Mouse (Mus musculus) stomach, embryonic 14.5 days (tissue): ENCODE data around the gene Cfap100. TPM values are rescaled to one million over a fixed set of nuclear protein-coding genes. Genes with fewer than 3 reads are reported as not detected.

Source experiments
- ATAC-seq: fragments of 200-750 bp; cut with Nextera tagmentation; 2 replicates; pipeline ENCODE4 v1.8.0; 2017; ENCODE audit warnings: low read depth, moderate TSS enrichment; ENCODE audit not compliant: insufficient number of reproducible peaks, insufficient read depth, low FRiP score
- H3K27ac ChIP-seq: fragments of 300-500 bp; sonication (generic); 2 replicates; pipeline ENCODE4 v1.5.1; 2014; ENCODE audit warnings: mild to moderate bottlenecking, low read length, moderate library complexity, mixed read lengths
- H3K27me3 ChIP-seq: fragments of 300-500 bp; sonication (generic); 2 replicates; pipeline ENCODE4 v1.6.1; 2014; ENCODE audit warnings: low read length, control low read depth, mixed read lengths; ENCODE audit not compliant: control insufficient read depth, insufficient read depth
- H3K36me3 ChIP-seq: fragments of 300-500 bp; sonication (generic); 2 replicates; pipeline ENCODE4 v1.6.1; 2014; ENCODE audit warnings: mild to moderate bottlenecking, control low read depth, low read length, moderate library complexity, mixed read lengths; ENCODE audit not compliant: control insufficient read depth, insufficient read depth
- H3K4me1 ChIP-seq: fragments of 300-500 bp; sonication (generic); 2 replicates; pipeline ENCODE4 v1.6.1; 2014; ENCODE audit warnings: low read length, control low read depth, mixed read lengths; ENCODE audit not compliant: control insufficient read depth, insufficient read depth
- H3K4me2 ChIP-seq: fragments of 300-500 bp; sonication (generic); replicated peaks from 2 replicates; pipeline ENCODE4 v1.6.1; 2014; ENCODE audit warnings: low read depth, low read length, control low read depth
- H3K4me3 ChIP-seq: fragments of 300-500 bp; sonication (generic); 2 replicates; pipeline ENCODE4 v1.5.1; 2014; ENCODE audit warnings: low read depth, low read length, control low read depth
- H3K9ac ChIP-seq: fragments of 300-500 bp; sonication (generic); replicated peaks from 2 replicates; pipeline ENCODE4 v1.6.1; 2014; ENCODE audit warnings: low read depth, mild to moderate bottlenecking, control low read depth, low read length, moderate library complexity, mixed read lengths
- H3K9me3 ChIP-seq: fragments of 300-500 bp; sonication (generic); 2 replicates; pipeline ENCODE4 v1.6.1; 2016; ENCODE audit warnings: low read depth, low read length, control low read depth; ENCODE audit not compliant: control insufficient read depth
- WGBS: fragments of 180-500 bp; shearing (Covaris S2); extraction: QIAGEN DNeasy Blood & Tissue Kit; methylation state at CpG from one replicate; pipeline ENCODE4 v1.1.7; 2014; 5-methylcytosine and 5-hydroxymethylcytosine counted together
- polyA plus RNA-seq: library from polyadenylated mRNA; unstranded; fragments of >200 nt; fragmentation: Nextera tagmentation; extraction: Ambion mirVana; gene quantifications from 2 replicates; pipeline ENCODE4 v1.2.1, GENCODE M21; 2014

Cfap100 gene
- polyA plus RNA-seq, 1 experiment from 2014 or later, result 0.61 TPM

- H3K27ac ChIP-seq, result no peak overlapping the region
- H3K9me3 ChIP-seq, result no peaks in the 10 kb centered on the region
- no peak overlapping the region for H3K4me2 ChIP-seq
- no peaks in the 10 kb centered on the region for H3K4me1 ChIP-seq
- 44% methylated on average over 3 of the region's 3 CpGs for WGBS
- H3K9ac ChIP-seq, result no peak overlapping the region
- H3K27me3 ChIP-seq, result no peaks in the 10 kb centered on the region
- peaks cover 4% of the 10 kb centered on the region; the same call in 1 of the 2 replicates for H3K36me3 ChIP-seq
- no peak for ATAC-seq
- H3K4me3 ChIP-seq, result no peak overlapping the region
Observed at GRCm38 (mm10) chr6:90393948-90394347, 34.6 kb downstream of the Cfap100 start.

GRCm38 (mm10) chr6:90390629-90391028 lies 38.0 kb downstream of the Cfap100 start:
- H3K4me1 ChIP-seq, result no peaks in the 10 kb centered on the region
- 90% methylated on average over 4 of the region's 4 CpGs for WGBS
- H3K9me3 ChIP-seq, result no peaks in the 10 kb centered on the region
- H3K9ac ChIP-seq, result no peak overlapping the region
- no peak overlapping the region for H3K27ac ChIP-seq
- H3K36me3 ChIP-seq, result peaks cover 16% of the 10 kb centered on the region
- no peaks in the 10 kb centered on the region for H3K27me3 ChIP-seq
- no peak overlapping the region for H3K4me2 ChIP-seq
- no peak for ATAC-seq
- H3K4me3 ChIP-seq, result no peak overlapping the region

GRCm38 (mm10) chr6:90381465-90381864 lies 47.1 kb downstream of the Cfap100 start:
- 94% methylated on average over 2 of the region's 2 CpGs for WGBS

GRCm38 (mm10) chr6:90377708-90378107 lies 50.9 kb downstream of the Cfap100 start:
- Histone ChIP-seq H3K9ac (no peak overlapping the region), H3K9me3 (no peaks in the 10 kb centered on the region), H3K4me3 (no peak overlapping the region), H3K27ac (no peak overlapping the region), H3K4me2 (no peak overlapping the region), H3K4me1 (no peaks in the 10 kb centered on the region), H3K36me3 (peaks cover 71% of the 10 kb centered on the region), H3K27me3 (no peaks in the 10 kb centered on the region)
- no peak for ATAC-seq
- 96% methylated on average over 2 of the region's 2 CpGs for WGBS

More at GRCm38 (mm10) chr6:90381465-90381864, 47.1 kb downstream of the Cfap100 start:
- H3K4me3 ChIP-seq, result no peak overlapping the region
- H3K36me3 ChIP-seq, result peaks cover 56% of the 10 kb centered on the region
- H3K4me1 ChIP-seq, result no peaks in the 10 kb centered on the region
- H3K9ac ChIP-seq, result no peak overlapping the region
- no peak overlapping the region for H3K4me2 ChIP-seq
- no peaks in the 10 kb centered on the region for H3K27me3 ChIP-seq
- H3K9me3 ChIP-seq, result no peaks in the 10 kb centered on the region
- H3K27ac ChIP-seq, result no peak overlapping the region
- ATAC-seq, result no peak

- no peak overlapping the region for H3K27ac ChIP-seq
Observed at GRCm38 (mm10) chr6:90374647-90375046, 54.0 kb downstream of the Cfap100 start.

GRCm38 (mm10) chr6:90369725-90370553 lies 58.7 kb downstream of the Cfap100 start:
- Histone ChIP-seq H3K4me1 (peaks cover 22% of the 10 kb centered on the region), H3K27ac (peak overlapping the region; percentile 50; the same call in 1 of the 2 replicates), H3K9me3 (no peaks in the 10 kb centered on the region), H3K4me3 (peak overlapping the region; percentile 81), H3K9ac (peak overlapping the region; percentile 67), H3K27me3 (no peaks in the 10 kb centered on the region), H3K36me3 (peaks cover 22% of the 10 kb centered on the region), H3K4me2 (peak overlapping the region; percentile 97)
- ATAC-seq, result peak; percentile 60
- WGBS, result under 1% methylated on average over 81 of the region's 98 CpGs

More at GRCm38 (mm10) chr6:90374647-90375046, 54.0 kb downstream of the Cfap100 start:
- Histone ChIP-seq H3K4me1 (peaks cover 20% of the 10 kb centered on the region), H3K4me2 (no peak overlapping the region), H3K9ac (no peak overlapping the region), H3K4me3 (no peak overlapping the region), H3K27me3 (no peaks in the 10 kb centered on the region), H3K36me3 (peaks cover 53% of the 10 kb centered on the region), H3K9me3 (no peaks in the 10 kb centered on the region)
- WGBS, result 77% methylated on average over 4 of the region's 4 CpGs
- ATAC-seq, result no peak

- WGBS, result 6% methylated on average over 40 of the region's 41 CpGs
- Histone ChIP-seq H3K4me1 (peaks cover 22% of the 10 kb centered on the region), H3K9ac (peak within 1 kb of the TSS; percentile 67), H3K9me3 (no peaks in the 10 kb centered on the region), H3K4me2 (peak within 1 kb of the TSS; percentile 97), H3K4me3 (peak within 1 kb of the TSS; percentile 81), H3K36me3 (peaks cover 16% of the 10 kb centered on the region), H3K27me3 (no peaks in the 10 kb centered on the region), H3K27ac (peak within 1 kb of the TSS; percentile 50; the same call in 1 of the 2 replicates)
- ATAC-seq, result peak; percentile 97
Observed at GRCm38 (mm10) chr6:90368976-90369724, 59.4 kb downstream of the Cfap100 start, which contains the start of gene Zxdc. Gene Zxdc (plus strand): TSS chr6:90369492.

- peaks cover 6% of the 10 kb centered on the region; the same call in 1 of the 2 replicates for H3K4me1 ChIP-seq
- no peaks in the 10 kb centered on the region for H3K9me3 ChIP-seq
- H3K27me3 ChIP-seq, result no peaks in the 10 kb centered on the region
- H3K36me3 ChIP-seq, result no peaks in the 10 kb centered on the region
- WGBS, result 77% methylated on average over 5 of the region's 5 CpGs
- ATAC-seq, result no peak
- H3K4me3 ChIP-seq, result no peak overlapping the region
- no peak overlapping the region for H3K4me2 ChIP-seq
- no peak overlapping the region for H3K9ac ChIP-seq
- H3K27ac ChIP-seq, result no peak overlapping the region
Observed at GRCm38 (mm10) chr6:90363301-90363700, 65.3 kb downstream of the Cfap100 start.
